Mouse (Mus musculus): ENCODE data around the gene Adh6b.
"Not testable (repeated sequence)": the region's sequence is repeated elsewhere in the genome, so short reads cannot be mapped to it uniquely, and the experiment has no call there.

The Adh6b gene

GRCm38 (mm10) chr3:138362920-138363319 lies 21.3 kb downstream of the Adh6b start:
- no peak for DNase-seq

DNA sequence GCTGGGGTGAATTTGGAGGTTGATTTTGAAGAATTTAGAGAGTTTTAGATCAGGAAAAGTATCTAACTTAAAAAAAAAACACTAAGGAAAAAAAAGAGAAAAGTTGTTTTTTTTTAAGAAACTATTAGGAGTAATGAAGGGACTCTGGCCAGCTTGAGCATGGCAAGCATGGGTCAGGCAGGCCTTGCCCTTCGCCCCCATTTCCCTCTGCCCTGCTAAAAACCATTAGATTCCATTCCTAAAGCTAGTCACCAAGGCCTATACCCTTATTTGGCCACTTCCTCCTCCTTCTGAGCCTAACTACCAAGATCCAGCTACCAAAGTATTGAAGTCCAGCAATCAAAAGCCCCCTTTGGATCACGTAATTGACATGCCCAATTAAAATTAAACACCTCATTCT lies 24.6 kb downstream of the Adh6b start:
- DNase-seq = no peak

DNA sequence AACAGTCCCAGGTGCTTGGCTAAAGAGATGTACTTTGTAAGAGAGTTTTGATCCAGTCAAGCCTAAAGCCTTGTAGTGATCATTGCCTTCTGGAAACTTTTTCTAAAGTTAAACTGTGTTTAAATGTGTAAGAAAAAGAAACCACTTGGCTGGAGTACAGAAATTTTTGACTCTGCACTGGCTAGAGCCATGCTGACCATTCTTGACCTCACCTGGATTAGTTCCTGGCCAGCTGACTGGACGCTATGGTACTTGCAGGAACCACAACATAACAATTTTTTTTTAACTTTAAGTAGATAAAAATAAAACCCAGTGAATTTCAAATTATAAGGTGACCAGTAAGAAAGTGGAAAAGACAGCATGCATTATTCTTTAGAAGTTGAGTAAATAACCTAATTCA lies 28.0 kb downstream of the Adh6b start:
- DNase-seq = no peak

DNA sequence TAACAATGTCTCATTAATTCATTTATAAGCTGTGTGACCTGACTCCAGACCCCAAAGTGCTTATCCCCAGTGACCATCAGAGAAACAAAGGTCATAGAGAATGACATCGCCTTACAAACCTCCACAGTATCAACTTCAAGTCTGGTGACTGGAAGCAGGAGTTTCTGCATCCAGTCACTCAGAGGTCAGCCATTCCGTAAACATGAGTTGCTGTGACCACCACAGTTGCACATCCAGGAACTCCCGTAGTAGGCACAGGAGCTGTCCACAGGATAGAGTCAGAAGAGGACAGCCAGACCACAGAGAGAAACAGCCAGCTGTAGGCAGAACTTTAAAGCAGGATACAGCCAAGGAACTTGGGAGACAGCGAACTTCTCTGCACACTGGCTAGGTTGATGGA lies 28.7 kb downstream of the Adh6b start:
- DNase-seq = not testable (repeated sequence)

GRCm38 (mm10) chr3:138373920-138374319 lies 32.3 kb downstream of the Adh6b start:
- DNase-seq = no peak

GRCm38 (mm10) chr3:138375148-138375547 lies 33.6 kb downstream of the Adh6b start:
- DNase-seq = no peak

GRCm38 (mm10) chr3:138381133-138381532 lies 39.6 kb downstream of the Adh6b start:
- no peak for DNase-seq

- DNase-seq = no peak
Measured at GRCm38 (mm10) chr3:138387155-138387554, 45.6 kb downstream of the Adh6b start.

DNA sequence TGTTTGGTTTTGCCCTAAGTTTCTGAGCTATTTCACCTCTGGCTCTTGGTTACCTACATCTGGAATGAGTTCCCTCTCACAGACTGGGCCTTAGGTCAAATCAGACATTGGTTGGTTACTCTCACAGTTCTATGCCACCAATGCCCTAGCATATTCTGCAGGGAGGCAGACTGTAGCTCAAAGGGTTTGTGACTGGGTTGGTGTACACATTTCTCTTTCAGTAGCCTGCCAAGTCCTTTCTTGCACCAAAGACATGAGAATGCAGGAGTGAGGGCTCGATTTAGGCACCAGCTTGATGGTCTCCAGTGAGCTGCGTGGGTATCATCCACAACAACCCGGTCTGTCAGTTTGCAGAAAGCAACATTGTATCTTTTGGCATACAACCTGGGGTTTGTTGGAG lies 63.3 kb downstream of the Adh6b start:
- DNase-seq = no peak

DNA sequence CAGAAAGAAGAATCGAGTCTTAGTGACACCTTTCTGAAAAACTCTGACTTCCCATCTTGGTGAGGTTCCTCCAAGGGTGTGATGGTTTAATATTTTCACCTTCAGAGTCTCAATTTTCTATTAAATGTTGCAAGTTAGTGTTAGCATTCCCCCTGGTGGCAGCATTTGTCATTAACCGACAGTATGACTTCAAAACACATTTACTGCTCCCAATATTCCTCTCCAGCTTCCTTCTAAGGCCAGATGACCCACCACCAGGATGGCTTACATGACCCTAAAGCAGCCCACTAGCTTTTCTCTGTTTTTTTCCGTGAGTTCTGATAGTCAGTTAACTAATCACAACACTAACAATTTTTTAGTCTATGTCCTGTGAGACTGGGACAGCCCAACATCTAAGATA lies 63.8 kb downstream of the Adh6b start:
- no peak for DNase-seq

DNA sequence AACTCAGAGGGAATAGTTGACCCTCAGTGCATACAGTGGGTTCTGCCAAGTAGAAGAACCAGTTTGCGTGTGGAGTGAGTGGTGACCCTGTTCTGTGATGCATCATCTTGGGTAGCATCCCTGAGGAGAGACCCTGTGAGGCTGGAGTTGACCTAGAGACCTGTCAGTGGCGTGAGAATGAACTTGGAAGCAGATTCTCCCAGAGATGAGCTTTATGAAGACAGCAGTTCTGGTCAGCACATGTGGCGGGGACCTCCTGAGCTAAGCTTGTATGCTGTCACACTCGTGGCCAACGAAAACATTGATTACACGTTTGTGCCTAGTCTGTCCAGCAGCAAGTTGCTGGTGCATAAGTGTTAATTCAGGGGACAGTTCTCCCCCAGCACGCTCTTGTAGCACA lies 64.3 kb downstream of the Adh6b start:
- no peak for DNase-seq

GRCm38 (mm10) chr3:138407920-138408319 lies 66.3 kb downstream of the Adh6b start:
- no peak for DNase-seq

Data from cerebellum, adult 11-12 months (tissue).